Mouse (Mus musculus) C2C12 (cell line): ENCODE results near the gene Akt1s1.

Experiments used
- CEBPB ChIP-seq: IDR thresholded peaks from one replicate; pipeline ENCODE4 v1.6.1; 2011; ENCODE audit warnings: low read depth, mild to moderate bottlenecking, control low read depth, moderate library complexity
- CTCF ChIP-seq: IDR thresholded peaks from one replicate; pipeline ENCODE4 v1.5.1; 2011; ENCODE audit not compliant: control insufficient read depth, insufficient read depth, insufficient read length
- FOSL1 ChIP-seq: IDR thresholded peaks from one replicate; pipeline ENCODE4 v1.8.0; 2011; ENCODE audit warnings: mild to moderate bottlenecking, low read length; ENCODE audit not compliant: poor library complexity, insufficient read depth, severe bottlenecking
- MAX ChIP-seq: IDR thresholded peaks from one replicate; pipeline ENCODE4 v1.6.1; 2011; ENCODE audit warnings: mild to moderate bottlenecking, control low read depth
- MYOD1 ChIP-seq: IDR thresholded peaks from one replicate; pipeline ENCODE4 v1.6.1; 2011; ENCODE audit warnings: low read depth; ENCODE audit not compliant: control insufficient read depth, insufficient read length
- MYOG ChIP-seq: IDR thresholded peaks from one replicate; pipeline ENCODE4 v1.6.1; 2011; ENCODE audit not compliant: control insufficient read depth, insufficient read length; ENCODE audit errors: extremely low read depth
- USF1 ChIP-seq: IDR thresholded peaks from one replicate; pipeline ENCODE4 v1.6.1; 2011; ENCODE audit warnings: low read depth, mild to moderate bottlenecking, control low read depth, moderate library complexity

DNA sequence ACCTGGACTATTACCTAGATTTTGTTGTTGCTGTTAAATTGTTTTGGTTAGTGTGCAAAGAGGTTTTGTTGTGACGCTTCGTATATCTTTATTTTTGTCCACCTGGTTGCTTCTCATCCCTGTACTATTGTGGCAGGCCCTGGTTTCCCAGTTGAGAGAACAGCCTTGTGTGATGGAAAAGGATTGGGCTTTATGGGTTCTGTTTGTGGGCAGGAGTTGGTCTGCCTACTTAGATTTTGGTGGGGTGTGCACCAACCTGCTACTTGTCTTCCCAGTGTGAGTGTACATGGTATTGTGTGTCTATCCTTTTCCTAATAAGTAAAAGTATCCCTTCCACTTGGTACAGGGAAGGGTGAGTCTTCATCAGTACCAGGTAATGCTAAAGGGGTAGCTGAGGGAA is 29.4 kb upstream of the Akt1s1 start:
- no peak for TF ChIP-seq CTCF
- TF ChIP-seq FOSL1 = no peak
- TF ChIP-seq MAX = no peak
- TF ChIP-seq CEBPB = no peak
- TF ChIP-seq USF1 = no peak
- no peak for TF ChIP-seq MYOD1
- no peak for TF ChIP-seq MYOG
